Mouse (Mus musculus) embryonic fibroblast, embryonic 13.5 days (primary cell): ENCODE results near the gene Prn.

ENCODE experiments used
- CTCF ChIP-seq: IDR thresholded peaks from 2 replicates; pipeline ENCODE4 v1.5.1; 2011; ENCODE audit warnings: mild to moderate bottlenecking, control low read depth, low read length, moderate library complexity, borderline replicate concordance; ENCODE audit not compliant: insufficient read depth
- POLR2A ChIP-seq: IDR thresholded peaks from 2 replicates; pipeline ENCODE4 v1.6.1; 2011; ENCODE audit warnings: low read depth, mild to moderate bottlenecking, control low read depth, low read length, moderate library complexity

- no peak for TF ChIP-seq POLR2A
- TF ChIP-seq CTCF: no peak
Measured at GRCm38 (mm10) chr2:131994971-131995370, 85.2 kb downstream of the Prn start.
